Mouse (Mus musculus) heart, embryonic 10.5 days (tissue): ENCODE data around the gene Tbr1. TPM values are rescaled to one million over a fixed set of nuclear protein-coding genes. Genes with fewer than 3 reads are reported as not detected.
A peak's percentile ranks its signal among the peaks of the same experiment; 100 is the strongest.

Experiments used
- DNase-seq: peaks from one replicate; pipeline ENCODE4 v3.0.0-alpha.2; 2017; ENCODE audit warnings: low spot score
- H3K27ac ChIP-seq: fragments of 300-500 bp; sonication (generic); 2 replicates; pipeline ENCODE4 v1.5.1; 2016; ENCODE audit warnings: mild to moderate bottlenecking
- H3K27me3 ChIP-seq: fragments of 300-500 bp; sonication (generic); 2 replicates; pipeline ENCODE4 v1.6.1; 2016; ENCODE audit warnings: mild to moderate bottlenecking; ENCODE audit not compliant: poor library complexity, insufficient read depth, severe bottlenecking
- H3K36me3 ChIP-seq: fragments of 300-500 bp; sonication (generic); 2 replicates; pipeline ENCODE4 v1.6.1; 2016; ENCODE audit warnings: mild to moderate bottlenecking, moderate library complexity
- H3K4me1 ChIP-seq: fragments of 300-500 bp; sonication (generic); 2 replicates; pipeline ENCODE4 v1.6.1; 2016; ENCODE audit warnings: mild to moderate bottlenecking
- H3K4me3 ChIP-seq: fragments of 300-500 bp; sonication (generic); 2 replicates; pipeline ENCODE4 v1.5.1; 2016; ENCODE audit warnings: mild to moderate bottlenecking, moderate library complexity
- H3K9me3 ChIP-seq: fragments of 300-500 bp; sonication (generic); 2 replicates; pipeline ENCODE4 v1.6.1; 2016; ENCODE audit warnings: mild to moderate bottlenecking, moderate library complexity
- WGBS: fragments of 180-500 bp; shearing (Covaris S2); methylation state at CpG from one replicate; pipeline ENCODE4 v1.1.7; 2016; 5-methylcytosine and 5-hydroxymethylcytosine counted together
- microRNA-seq: library from miRNA; unstranded; fragments of <30 nt; microRNA quantifications from one replicate; pipeline ENCODE4, GENCODE M21; 2017
- polyA plus RNA-seq: library from polyadenylated mRNA; unstranded; fragments of >200 nt; fragmentation: Nextera tagmentation; extraction: Ambion mirVana; gene quantifications from 2 replicates; pipeline ENCODE4 v1.2.1, GENCODE M21; 2016

The Tbr1 gene
- polyA plus RNA-seq, 1 experiment from 2014 or later, result 0.11 TPM

DNA sequence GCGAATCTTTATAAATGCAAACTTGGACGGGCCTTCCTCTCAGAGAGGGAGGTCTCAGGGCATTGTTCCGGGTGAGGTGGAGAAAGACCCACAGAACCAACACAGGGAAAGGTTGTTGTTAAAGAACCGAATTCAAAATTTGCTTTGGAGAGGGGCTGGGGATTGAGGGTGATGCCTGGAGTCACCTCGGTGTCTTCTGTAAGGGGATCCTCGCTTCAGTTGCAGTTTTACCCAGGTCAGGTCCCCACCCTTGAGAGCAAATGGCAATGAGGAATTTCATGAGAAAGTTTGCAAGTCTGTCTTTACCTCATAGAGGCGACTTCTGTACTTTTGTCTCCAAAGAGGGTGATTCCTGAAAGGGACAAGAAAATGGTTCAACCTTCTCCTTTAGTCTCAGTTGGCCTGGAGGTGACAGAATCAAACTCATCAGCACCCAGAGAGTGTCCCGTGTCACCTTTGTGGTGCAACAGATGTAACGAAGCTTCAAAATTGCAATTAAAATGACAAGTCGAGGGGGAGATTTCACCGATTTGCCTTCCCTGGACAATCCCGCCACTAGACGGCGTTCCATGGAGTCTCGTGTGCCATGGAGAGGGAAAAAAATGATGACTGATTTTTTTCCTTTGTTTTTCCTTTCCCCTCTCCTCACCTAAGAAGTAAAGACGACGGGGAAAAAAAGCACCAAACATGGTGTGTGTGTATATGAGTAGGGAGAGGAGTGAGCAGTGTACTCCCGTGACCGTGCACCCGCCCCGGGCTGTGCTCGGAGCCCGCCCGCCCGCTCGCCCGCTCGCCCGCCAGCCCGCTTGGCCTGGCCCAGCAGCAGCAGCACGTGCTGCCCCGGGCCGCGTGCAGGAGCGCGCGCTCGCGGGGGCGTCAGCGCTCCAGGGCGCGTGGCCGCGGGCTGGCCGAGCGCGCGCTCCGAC, 12.1 kb downstream of the Tbr1 start:
- peak overlapping the region; percentile 82 for H3K27ac ChIP-seq
- WGBS, result 2% methylated on average over 50 of the region's 50 CpGs
- H3K4me3 ChIP-seq, result peak overlapping the region; percentile 59
- peaks cover 91% of the 10 kb centered on the region for H3K27me3 ChIP-seq
- no peaks in the 10 kb centered on the region for H3K36me3 ChIP-seq
- H3K9me3 ChIP-seq, result no peaks in the 10 kb centered on the region
- no peak for DNase-seq
- H3K4me1 ChIP-seq, result peaks cover 22% of the 10 kb centered on the region

DNA sequence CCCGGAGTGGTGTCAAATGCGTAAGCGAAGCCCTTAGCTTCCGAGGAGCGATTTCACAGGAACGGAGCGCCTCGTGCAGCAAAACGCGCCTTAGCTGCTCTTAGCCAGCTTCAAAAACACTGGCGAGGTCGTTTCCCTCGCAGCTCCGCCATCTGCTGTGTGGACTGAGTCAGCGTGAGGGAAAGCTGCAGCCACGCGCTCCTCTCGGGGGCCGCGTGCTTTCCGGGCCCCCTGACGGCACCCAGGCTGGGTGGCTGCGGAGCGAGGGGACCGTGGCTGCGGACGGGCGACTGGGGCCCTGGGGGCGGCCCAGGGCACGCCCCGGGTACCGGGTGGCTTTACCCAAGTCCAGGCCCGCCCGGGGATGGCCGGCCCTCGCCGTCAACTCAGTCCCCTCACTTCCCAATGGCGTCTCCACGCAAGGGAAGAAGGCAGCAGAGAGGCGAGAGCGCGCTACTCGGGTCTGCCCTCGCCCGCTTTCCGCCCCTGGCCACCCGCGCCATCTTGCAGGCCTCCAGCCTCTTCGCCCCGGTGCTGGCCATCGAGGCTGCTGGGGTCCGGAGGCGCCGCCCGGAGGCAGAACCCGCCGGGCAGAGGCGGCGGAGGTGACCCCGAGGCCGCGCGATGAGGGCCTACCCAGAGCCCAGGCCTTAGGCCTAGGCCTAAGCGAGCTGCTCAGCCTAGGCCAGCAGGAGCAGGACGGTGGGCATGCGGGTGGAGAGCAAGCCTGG, 13.0 kb downstream of the Tbr1 start:
- Histone ChIP-seq H3K27ac (peak overlapping the region; percentile 82), H3K36me3 (no peaks in the 10 kb centered on the region), H3K27me3 (peaks cover 81% of the 10 kb centered on the region), H3K9me3 (no peaks in the 10 kb centered on the region), H3K4me1 (peaks cover 22% of the 10 kb centered on the region), H3K4me3 (peak overlapping the region; percentile 59)
- 6% methylated on average over 63 of the region's 66 CpGs for WGBS
- peak; percentile 78 for DNase-seq

DNA sequence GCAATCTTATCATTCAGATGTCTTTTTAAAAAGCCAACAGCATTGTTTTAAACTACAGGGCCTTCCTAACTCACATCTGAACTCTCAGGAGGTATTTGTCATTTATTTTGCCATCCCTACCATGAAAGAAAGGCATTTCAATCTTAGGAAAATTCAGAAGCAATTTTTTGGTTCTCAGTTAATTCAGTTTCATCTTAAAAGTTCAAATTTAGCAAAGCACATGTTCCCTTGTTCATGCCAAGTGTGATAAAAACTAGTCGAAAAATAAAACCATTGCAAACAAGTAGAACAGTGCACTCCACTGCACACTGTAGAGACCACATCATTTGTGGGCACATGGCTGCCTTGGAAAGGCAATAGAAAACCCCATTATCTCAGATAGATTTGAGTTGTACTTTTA, 15.5 kb downstream of the Tbr1 start:
- H3K27ac ChIP-seq, result no peak overlapping the region
- DNase-seq, result no peak
- 75% methylated on average over 1 of the region's 1 CpGs for WGBS
- H3K4me1 ChIP-seq, result peaks cover 10% of the 10 kb centered on the region
- no peaks in the 10 kb centered on the region for H3K9me3 ChIP-seq
- no peaks in the 10 kb centered on the region for H3K36me3 ChIP-seq
- no peak overlapping the region for H3K4me3 ChIP-seq
- peaks cover 57% of the 10 kb centered on the region for H3K27me3 ChIP-seq

DNA sequence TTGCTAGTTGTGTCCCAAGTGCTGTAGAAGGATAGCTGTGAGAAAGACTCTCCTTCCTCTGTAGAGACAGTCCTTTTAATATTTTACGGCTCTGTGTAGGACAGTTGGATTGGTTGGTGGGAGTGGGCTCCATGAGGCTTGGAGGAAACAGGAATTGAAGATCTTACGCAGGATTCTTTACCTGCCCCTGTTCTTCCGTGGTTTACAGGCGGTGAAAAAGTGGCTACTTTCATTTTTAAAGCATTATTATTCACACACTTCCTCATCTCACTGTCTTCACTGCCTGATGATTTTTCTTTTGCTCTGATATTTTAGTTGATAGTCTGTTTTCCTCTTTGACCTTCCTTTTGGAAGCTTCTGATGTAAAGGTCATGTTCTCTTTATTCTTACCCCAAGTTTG, 17.5 kb downstream of the Tbr1 start:
- H3K27me3 ChIP-seq, result peaks cover 37% of the 10 kb centered on the region
- DNase-seq, result no peak
- H3K27ac ChIP-seq, result no peak overlapping the region
- peaks cover 9% of the 10 kb centered on the region for H3K4me1 ChIP-seq
- no peak overlapping the region for H3K4me3 ChIP-seq
- no peaks in the 10 kb centered on the region for H3K9me3 ChIP-seq
- 74% methylated on average over 4 of the region's 4 CpGs for WGBS
- H3K36me3 ChIP-seq, result no peaks in the 10 kb centered on the region

DNA sequence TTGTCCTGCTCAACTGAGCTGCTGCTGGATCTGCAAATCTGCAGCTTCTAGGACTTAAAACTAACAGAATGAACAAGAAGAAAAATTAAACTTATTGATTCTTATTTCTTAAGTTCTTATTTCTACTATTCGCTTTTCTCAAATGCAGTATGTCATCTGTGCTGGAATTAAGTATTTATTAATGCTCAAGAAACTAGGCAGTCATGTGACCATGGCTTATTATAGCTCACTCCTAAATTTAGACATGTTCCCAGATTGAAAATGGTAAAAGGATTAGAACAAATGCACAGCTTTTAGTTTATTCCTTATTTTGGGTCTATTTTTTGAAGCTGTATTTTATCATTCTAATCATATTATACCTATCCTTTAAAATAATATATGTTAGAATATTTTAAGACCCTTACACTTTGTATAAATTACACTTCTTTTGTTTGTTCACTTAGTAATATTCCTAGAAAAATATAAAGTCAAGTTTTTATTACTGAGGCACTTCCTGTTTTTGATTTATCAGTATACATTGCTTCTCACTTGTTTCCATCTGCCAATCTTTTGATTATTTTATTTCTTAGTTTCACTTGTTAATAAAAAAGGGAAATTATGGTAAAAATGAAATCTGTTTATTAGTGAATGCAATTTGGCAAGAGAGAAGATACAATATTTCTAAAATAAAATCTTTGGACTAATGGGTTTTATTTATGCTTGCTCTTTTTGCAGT, 20.9 kb downstream of the Tbr1 start:
- no peak overlapping the region for H3K4me3 ChIP-seq
- 75% methylated on average over 1 of the region's 1 CpGs for WGBS
- no peaks in the 10 kb centered on the region for H3K9me3 ChIP-seq
- peaks cover 6% of the 10 kb centered on the region; the same call in 1 of the 2 replicates for H3K27me3 ChIP-seq
- no peak for DNase-seq
- no peak overlapping the region for H3K27ac ChIP-seq
- H3K36me3 ChIP-seq, result no peaks in the 10 kb centered on the region
- no peaks in the 10 kb centered on the region for H3K4me1 ChIP-seq

DNA sequence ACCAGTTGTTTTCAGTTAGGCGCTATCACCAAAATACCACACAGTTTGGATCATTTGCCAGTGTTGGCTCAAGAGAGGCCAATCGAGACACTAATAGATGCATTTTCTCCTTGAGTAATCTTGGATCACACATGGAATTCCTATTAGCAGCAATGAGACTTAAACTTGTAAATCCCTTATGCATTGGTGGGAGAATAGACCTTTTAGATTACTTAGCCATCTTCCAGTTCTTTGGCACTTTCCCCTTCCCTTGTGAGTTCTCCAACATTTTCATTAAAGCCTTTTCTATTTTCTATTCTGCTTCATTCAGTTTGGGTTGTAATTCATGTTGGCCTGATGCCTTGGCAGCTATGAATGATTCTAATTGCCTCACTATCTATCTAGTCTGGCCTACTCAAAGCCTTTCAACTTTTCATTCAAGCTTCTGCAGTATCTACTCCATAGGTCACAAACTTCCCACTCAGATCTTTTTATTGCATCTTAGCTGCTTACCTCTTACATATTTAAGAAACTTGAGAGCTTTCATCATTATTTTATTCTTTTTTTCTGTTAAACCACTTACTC, 34.6 kb downstream of the Tbr1 start:
- H3K36me3 ChIP-seq, result no peaks in the 10 kb centered on the region
- H3K9me3 ChIP-seq, result no peaks in the 10 kb centered on the region
- no peak overlapping the region for H3K27ac ChIP-seq
- WGBS, result 80% methylated on average over 2 of the region's 2 CpGs
- no peaks in the 10 kb centered on the region for H3K27me3 ChIP-seq
- H3K4me1 ChIP-seq, result no peaks in the 10 kb centered on the region
- DNase-seq, result no peak
- H3K4me3 ChIP-seq, result no peak overlapping the region

Small RNA genes within 50 kb of the gene (microRNA-seq; reads per million reads assigned to microRNA genes)
- not detected for gene Gm22403

Other genes with a start within 250 kb of the Tbr1 start
- gene Tank, start 224.3 kb upstream of the Tbr1 start, polyA plus RNA-seq, result 24.5 and 27.6 TPM in 2 replicates
- gene Psmd14, start 91.2 kb upstream of the Tbr1 start, polyA plus RNA-seq, result 178 and 206 TPM in 2 replicates
- gene Slc4a10, start 243.5 kb downstream of the Tbr1 start, polyA plus RNA-seq, result 0.10 and 0.55 TPM in 2 replicates